Mouse (Mus musculus) splenic B cell, adult 2 months (primary cell): Measurements from ENCODE around the gene Rtn2.

ENCODE experiments used
- DNase-seq: peaks from one replicate; pipeline ENCODE4 v3.0.0-alpha.2; 2011; ENCODE audit warnings: low read depth, low spot score
- H3K27me3 ChIP-seq: 2 replicates; pipeline ENCODE4 v1.6.1; 2012; ENCODE audit warnings: mild to moderate bottlenecking, low read length, moderate library complexity, mixed read lengths; ENCODE audit not compliant: control insufficient read depth, poor library complexity, insufficient read depth, severe bottlenecking
- H3K36me3 ChIP-seq: 2 replicates; pipeline ENCODE4 v1.6.1; 2012; ENCODE audit warnings: mild to moderate bottlenecking, low read length, moderate library complexity, mixed read lengths; ENCODE audit not compliant: control insufficient read depth, poor library complexity, insufficient read depth, severe bottlenecking

Rtn2 gene

DNA sequence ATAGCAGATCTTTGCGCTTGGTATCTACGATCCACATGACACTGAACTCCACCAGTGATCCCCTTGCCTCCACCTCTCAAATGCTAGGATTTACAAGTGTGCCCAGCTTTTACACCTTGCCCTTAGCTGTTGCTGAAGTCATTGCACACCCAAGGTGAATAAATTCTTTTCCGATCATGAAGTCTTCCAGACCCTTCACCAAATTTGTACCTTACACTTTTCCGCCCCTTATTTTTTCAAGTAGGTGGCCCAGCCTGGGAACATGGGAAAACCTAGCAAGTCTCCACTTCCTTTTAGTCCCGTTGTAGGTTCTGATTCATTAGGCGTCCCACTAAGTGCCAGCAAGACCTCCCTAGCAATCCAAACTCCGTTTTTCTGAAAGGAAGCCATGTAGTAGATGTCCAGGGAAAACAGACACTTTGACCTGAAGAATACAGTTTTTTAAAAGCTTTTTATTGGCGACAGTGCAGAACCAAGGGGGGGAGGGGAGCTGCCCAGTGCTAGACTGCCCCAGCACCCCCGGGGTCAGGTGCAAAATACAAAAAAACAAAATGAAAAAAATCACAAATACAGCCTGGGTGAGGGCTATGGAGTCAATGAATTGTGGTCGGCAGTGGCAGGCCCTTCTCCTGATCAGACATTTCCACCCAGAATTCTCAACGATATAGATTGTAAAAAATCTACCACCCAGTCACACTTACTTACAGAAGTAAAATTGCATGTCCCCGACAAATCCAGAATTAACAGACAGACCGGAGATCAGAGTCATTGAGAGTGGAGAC is 20.0 kb downstream of the Rtn2 start:
- no peak for DNase-seq
- 0 out of 2 replicates have a peak, but pooled peaks cover 2% of the 10 kb centered on the region for H3K27me3 ChIP-seq
- H3K36me3 ChIP-seq, result no peaks in the 10 kb centered on the region; the same call in 1 of the 2 replicates

DNA sequence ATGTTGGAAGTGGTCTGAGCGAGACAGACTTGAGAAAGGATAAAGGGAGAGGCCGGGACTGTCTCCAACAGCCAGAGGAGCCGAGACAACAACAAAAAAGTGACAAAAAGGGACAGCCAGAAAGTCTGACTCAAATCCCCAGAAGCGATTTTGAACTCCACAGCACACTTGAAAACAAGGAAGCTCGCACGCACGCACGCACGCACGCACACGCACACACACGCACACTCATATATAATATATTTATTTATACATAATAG is 20.6 kb downstream of the Rtn2 start:
- no peaks in the 10 kb centered on the region; the same call in 1 of the 2 replicates for H3K36me3 ChIP-seq
- DNase-seq, result peak; percentile 66
- H3K27me3 ChIP-seq, result 0 out of 2 replicates have a peak, but pooled peaks cover 2% of the 10 kb centered on the region

DNA sequence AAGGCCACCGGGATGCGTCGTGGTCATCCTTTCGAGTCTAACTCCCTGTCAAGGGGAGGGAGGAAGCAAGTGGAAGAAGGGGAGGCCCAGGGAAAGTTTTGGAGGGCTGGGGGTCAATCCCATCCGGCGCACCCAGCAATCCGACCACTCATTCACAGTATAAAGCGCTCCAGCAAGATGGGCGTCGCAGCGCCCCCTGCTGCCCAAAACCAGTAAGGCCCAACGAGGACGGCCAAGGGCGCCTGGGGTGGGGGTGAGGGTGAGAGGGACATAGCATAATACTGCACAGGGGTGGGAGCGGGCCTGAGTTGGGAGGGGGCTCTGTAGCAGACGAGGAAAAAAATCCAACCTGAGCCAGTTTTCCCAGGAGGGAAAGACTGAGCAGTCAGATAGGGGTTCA is 21.3 kb downstream of the Rtn2 start:
- peak; percentile 89 for DNase-seq
- H3K36me3 ChIP-seq, result no peaks in the 10 kb centered on the region; the same call in 1 of the 2 replicates

DNA sequence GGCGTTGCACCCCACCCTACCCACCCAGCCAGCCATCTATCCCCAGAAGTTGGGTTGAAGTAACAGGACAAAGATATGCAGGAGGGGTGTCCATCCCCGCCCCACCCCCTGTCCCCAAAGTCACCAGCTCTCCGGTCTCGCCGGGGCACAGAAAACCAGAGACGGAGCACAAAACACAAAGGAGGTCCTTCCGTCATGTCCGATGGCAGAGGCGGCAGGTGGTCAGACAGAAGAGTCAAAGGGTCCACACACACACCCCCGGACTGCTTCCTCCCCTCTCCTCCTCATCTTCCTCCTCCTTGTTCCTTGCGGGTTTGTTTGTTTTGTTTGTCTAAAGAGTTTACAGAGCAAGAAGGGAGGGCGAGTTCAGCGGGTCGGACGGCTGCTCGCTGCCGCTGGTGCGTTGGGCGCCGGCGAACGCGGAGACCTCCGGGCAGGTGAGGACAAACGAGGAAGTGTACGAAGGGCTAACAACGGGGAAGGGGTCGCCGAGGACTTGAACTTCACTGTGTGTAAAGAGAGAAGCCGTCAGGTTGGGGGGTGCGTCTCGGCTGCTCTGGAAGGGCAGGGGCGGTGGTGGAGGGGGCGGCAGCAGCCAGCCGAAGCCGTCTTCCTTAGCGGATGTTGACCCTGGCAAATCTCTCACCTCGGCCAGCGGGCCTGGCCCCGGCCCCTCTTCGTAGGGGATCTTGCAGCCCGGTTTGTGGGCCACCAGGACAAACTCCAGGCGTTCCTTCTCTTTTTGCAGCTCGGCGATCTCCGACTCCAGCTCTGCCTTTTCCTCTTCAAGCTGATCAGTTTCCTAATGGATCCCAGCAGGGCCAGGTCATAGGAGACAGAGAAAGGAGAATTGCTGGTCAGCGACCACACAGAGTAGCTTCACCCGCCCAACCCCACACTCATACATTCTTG is 22.3 kb downstream of the Rtn2 start:
- peak; percentile 67 for DNase-seq
- Histone ChIP-seq H3K27me3 (0 out of 2 replicates have a peak, but pooled peaks cover 2% of the 10 kb centered on the region), H3K36me3 (no peaks in the 10 kb centered on the region; the same call in 1 of the 2 replicates)

More for the DNA sequence above, 21.3 kb downstream of the Rtn2 start:
- H3K27me3 ChIP-seq, result 0 out of 2 replicates have a peak, but pooled peaks cover 2% of the 10 kb centered on the region

GRCm38 (mm10) chr7:19305413-19305735 is 22.9 kb downstream of the Rtn2 start:
- peak; percentile 61 for DNase-seq
- H3K27me3 ChIP-seq, result 0 out of 2 replicates have a peak, but pooled peaks cover 2% of the 10 kb centered on the region
- no peaks in the 10 kb centered on the region; the same call in 1 of the 2 replicates for H3K36me3 ChIP-seq

DNA sequence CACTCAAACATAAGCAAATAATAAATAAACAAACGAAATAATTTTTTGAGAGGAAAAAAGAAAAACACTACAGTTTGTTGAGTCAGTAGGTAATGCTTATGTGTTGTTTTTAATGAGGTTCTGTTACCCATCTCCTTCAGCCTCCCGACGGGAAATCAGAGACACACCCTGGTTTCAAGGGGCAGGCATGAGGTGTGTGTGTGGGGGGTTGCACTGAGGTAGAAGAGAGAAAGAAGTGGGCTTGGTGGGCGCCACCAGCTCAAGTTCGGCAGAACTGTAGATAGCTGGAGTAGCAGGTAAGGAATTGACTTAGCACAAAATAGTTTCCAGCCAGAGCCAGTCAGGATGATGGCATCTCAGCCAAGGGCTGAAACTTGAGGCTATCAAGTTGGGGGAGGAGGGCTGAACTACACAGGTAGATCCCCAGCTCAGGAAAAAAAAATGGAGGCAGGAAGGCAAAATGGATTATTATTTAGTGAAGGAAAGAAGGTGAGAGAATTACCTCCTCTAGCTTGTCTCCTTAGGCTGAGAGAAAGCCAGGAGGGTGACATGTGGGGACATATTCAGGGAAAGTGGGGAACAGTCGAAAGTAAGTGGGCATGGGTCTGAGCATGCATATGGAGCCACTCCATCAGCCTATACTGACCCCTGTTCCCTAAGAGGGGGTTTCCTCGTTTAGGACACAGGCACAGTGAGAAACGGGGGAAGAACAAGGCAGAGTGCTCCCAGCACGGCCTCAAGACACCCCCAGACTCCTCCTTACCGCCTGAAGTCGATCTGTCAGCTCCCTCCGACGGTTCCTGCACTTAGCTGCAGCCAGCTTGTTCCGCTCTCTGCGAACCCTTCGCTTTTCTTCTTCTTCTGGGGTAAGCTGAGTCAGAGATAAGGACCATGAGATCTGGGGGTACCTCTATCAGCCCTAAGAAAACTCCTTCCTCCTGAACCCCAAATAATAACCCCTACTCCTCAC is 23.7 kb downstream of the Rtn2 start:
- 0 out of 2 replicates have a peak, but pooled peaks cover 2% of the 10 kb centered on the region for H3K27me3 ChIP-seq
- peak; percentile 53 for DNase-seq
- no peaks in the 10 kb centered on the region; the same call in 1 of the 2 replicates for H3K36me3 ChIP-seq

DNA sequence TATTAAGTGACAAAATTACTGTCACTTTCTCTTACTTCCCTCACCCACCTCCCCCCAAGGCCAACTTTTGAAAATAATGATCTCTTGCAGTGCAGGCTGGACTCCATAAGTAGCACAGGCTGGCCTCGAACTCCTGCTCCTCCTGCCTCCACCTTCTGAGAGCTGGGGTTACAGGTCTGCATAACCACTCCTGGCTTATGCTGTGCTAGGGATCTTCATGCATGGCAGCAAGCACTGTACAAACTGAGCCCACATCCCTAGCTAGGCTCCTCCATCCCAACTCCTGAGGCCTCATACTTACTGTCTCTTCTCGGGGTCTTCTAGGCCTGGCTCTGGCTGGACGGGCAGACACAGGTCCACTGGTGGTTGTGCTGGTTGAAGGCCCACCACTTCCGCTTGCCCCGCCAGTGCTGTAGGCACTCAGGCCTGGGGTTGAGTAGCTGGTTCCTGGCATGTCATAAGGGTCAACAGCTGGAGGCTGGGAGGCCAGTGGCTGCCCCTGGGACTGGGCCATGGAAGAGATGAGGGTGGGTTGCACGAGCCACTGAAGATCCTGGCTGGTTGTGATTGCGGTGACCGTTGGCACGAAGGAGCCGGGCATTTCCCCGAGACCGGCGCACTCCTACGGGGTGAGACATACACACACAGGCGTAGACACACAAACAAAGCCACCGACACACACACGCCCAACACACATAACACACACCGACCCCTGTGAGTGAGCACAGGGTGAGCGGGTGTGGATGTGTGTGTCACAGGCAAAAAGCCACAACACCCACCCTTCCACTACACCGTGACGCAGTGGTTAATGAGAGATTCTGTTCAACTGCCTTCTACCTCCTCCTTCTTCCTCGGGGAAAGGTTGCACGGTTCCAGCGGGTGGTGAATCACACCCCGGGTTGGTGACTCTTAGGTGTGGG is 24.7 kb downstream of the Rtn2 start:
- DNase-seq, result peak; percentile 64
- Histone ChIP-seq H3K36me3 (no peaks in the 10 kb centered on the region; the same call in 1 of the 2 replicates), H3K27me3 (0 out of 2 replicates have a peak, but pooled peaks cover 2% of the 10 kb centered on the region)

DNA sequence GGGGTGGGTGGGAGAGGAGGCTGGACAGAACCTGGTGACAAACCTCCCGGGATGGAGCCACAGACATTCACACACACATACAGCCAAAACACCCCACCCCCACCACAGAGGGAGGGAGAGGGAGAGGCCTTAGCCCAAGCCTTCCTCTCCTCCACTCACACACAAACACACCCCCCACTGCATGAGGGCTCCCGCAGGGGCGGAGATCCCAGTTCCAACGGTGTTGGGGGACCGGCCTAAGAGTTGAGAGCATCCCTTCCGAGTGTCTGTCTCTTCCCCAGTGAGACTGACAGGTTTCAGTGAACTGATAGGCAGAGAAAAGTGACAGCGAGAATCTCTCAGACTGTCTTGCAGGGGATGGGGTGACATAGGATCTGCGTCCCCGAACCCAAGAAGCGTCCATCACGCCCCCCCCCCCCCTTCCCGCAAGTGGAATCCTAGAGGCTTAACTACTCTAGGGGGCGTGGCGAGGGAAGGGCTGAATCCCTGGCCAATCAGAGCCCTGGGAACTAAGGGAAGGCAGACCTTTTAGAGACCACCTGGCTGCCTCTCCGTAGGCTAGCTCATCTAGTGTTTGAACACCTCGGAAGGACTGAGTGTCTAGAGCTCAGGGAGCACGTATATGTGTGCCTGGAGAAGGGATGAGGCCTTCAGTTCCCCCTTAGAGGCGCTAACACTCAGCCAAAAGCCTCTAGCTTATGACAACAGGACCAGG is 25.5 kb downstream of the Rtn2 start:
- Histone ChIP-seq H3K27me3 (0 out of 2 replicates have a peak, but pooled peaks cover 2% of the 10 kb centered on the region), H3K36me3 (no peaks in the 10 kb centered on the region; the same call in 1 of the 2 replicates)
- DNase-seq, result peak; percentile 81

DNA sequence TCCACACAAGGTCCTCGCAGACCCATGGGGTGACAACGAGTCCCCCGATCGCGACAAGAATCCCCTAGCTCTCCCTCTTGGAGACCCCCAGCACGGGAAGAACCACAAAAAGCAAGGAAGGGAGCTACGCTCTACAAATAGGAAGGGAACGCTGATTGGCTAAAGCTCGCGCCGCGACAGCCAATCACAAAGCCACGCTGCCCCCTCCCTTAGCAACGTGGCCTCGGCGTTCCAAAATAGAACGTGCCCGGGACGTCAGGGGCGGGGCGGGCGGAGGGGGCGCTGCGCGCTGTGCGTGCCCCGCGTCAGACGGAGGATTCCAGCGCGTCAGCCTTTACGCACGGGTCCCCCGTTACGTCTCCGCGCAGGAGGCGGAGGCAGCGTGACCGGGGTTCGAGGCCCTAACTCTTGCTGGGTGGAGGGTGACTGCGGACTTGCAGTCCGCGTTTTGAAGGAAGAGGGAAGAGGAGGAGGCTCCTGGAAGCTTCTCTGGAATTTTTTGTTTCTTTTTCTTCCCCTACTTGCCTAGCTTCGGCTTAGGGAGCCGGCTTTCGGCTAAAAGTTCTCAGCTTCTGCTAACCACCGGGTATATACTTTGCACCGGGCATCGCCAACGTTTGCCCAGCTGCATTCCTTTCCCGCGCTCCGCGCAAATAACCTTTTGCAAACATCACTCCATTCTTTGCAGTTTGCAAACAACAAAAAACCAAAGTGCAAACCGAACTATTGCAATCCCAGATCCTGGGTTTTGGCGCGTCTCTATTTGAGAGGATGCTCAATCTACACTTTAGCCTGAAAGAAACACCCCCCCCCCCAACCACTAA is 26.2 kb downstream of the Rtn2 start:
- peak; percentile 94 for DNase-seq

GRCm38 (mm10) chr7:19309278-19309883 is 27.0 kb downstream of the Rtn2 start:
- Histone ChIP-seq H3K36me3 (no peaks in the 10 kb centered on the region; the same call in 1 of the 2 replicates), H3K27me3 (0 out of 2 replicates have a peak, but pooled peaks cover 1% of the 10 kb centered on the region)
- no peak for DNase-seq

More for the DNA sequence above, 26.2 kb downstream of the Rtn2 start:
- Histone ChIP-seq H3K36me3 (no peaks in the 10 kb centered on the region; the same call in 1 of the 2 replicates), H3K27me3 (0 out of 2 replicates have a peak, but pooled peaks cover 2% of the 10 kb centered on the region)

- DNase-seq, result peak; percentile 99
- H3K36me3 ChIP-seq, result no peaks in the 10 kb centered on the region; the same call in 1 of the 2 replicates
- no peaks in the 10 kb centered on the region for H3K27me3 ChIP-seq
Measured at GRCm38 (mm10) chr7:19309884-19310641, 27.6 kb downstream of the Rtn2 start, which contains the start of gene Fosb. Fosb (minus strand) TSS chr7:19310051.
